Mouse (Mus musculus) 416B (cell line): ENCODE results near the gene Vgll4.

Experiments used
- DNase-seq: peaks from one replicate; pipeline ENCODE4 v3.0.0; 2011; ENCODE audit warnings: low read depth

Gene Vgll4

DNA sequence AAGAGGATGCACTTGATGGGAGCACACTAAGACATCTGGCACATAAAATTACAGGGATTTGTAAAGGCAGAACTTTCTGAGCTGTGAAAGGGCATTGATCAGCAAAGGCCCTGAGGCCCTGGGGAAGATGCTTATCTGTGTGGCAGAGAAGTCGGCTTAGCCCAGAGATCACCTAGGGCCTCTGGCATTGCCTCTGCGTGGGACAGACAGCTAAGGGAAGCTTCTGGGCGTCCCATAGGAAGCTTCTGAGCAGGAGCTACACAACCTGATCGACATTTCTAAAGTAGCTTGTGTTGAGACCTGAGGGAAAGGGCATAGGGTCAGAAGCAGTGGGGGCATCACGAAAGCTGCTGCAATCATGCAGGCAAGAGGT is 32.9 kb downstream of the Vgll4 start:
- DNase-seq, result no peak

DNA sequence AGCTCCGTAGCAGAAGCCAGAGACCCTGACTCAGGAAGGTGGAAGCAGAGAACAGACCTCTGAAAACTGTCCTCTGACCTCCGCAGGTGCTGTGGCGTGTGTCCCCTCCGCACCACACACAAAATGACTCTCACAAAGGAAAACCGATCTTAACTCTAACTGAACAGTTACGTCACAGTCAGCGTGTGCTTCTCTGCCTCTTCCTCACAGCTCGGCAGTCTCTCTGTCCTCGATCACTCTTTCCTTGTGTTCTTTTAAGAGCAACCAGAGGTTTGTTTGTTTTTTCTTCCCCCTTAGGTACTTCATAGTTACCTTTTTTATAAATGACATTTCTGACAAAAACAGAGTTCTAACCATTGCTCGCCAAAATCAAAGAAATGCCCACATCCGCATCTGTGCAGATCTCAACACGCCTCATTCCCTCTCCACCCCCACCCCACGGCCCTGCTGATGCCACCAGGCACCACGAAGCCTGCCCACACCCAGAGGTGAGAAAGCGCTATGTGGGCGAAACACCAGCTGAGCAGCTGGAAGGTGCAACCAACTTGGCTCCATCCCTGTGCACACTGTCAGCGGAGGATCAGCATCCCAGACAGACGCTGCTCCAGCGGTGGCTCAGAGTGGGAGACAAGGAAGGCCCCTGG is 33.4 kb downstream of the Vgll4 start:
- no peak for DNase-seq

DNA sequence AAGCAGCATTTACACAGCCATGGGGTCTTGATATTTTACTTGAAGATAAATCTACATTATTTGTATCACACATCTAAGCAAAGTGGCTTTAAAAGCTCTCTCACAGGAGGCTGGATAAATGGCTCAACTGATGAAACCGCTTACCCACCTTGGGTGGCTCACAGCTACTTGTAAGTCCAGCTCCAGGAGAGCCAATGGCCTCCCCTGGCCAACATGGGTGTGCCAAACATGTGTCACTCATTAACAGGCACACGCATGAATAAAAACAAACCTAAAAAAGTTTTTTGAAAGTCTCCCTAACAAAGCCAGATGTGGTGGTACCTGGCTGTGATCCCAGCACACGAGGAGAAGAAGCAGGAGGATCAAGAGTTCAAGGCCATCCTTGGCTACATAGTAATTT is 34.4 kb downstream of the Vgll4 start:
- DNase-seq, result no peak

DNA sequence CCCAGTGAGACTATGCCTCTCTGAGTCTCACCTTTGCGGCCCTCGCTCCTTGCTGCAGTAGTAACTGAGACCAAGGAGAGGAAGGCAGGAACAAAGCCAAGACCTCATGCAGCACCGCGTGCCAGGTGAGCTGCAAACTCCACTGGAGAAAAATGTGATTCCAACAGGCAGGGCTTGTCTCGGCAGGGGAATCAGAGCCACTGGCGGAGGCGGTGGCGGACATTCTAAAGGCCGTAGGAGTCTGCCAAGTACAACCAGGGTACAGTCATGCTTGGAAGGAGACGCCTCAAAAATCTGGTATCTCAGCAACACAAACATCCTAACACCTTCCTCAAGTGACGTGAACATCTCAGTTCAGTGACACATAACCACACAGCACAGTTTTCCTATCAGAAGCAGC is 35.7 kb downstream of the Vgll4 start:
- DNase-seq, result no peak

DNA sequence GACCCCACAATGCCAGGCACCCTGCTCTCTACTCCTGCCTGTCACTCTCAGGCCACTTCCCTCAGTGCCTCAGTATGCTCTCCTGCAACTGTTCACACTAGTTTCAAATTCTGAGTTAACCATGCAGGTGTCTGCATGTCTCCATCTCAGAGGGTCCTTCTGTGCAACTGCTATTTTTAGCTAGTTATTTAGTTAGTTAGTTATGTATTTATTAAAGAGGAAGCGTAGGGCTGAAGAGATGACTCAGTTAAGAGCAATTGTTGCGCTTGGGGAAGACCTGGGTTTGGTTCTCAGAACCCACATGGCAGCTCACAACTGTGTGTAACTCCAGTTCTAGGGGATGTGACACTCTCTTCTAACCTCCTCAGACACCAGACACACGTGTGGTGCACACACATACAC is 36.8 kb downstream of the Vgll4 start:
- no peak for DNase-seq

DNA sequence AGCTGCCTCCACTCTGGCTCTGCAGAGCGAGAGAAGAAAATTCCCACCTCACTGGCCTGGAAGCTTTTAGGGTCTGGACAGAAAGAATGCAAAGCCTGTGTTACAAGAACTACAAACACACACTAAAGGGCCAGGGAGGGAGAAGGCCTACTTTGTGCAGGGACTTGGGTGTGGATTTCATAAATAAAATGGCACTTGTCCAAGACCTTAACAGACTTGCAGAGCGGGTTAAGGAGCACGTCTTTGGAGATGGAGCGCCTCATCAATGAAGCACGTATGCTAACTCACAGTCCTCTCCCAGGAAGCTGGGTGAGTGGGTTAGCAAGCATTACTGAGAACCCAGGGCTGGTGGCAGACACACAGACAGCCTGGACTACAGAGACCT is 37.7 kb downstream of the Vgll4 start:
- DNase-seq, result no peak

DNA sequence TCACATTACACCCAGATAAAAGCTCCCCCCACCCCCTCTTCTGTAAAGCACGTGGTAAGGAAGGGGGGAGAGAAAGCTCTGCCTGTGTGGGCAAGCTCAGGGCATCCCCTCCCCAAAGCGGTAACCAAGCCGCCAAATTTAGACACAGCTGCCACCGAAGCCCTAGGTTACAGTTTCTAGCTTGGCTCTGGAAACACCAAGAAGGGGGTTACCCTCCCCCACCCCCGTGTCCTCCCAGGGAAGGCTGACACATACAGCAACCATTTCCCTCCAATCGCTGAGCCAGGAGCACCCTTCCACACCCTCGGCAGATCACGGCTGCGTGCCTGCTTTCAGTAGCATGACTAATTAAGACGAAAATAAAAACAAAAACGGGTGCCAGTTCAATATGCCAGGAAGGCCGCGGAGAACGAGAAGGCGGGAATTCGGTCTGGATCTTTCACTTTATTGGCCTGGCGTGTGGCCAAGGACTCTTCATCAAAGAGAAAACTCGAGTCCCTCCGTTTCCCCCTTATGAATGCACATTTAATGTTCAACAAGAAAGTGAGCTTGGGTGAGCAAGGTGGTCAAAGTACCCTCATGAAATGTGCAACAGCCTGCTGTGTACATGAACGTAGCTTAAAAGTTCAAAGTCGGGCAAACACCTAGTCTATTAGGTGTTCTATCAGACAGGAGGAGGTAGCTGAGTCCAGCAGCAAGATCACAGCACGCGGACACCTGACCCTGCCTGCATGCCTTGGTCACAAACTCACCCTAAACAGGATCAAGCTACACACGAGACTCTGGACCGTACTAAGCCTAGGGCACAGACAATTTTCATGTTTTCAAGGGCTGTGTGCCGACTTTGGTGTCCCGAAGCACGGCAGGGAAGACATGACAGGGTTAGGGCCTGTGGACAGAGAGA is 38.3 kb downstream of the Vgll4 start:
- no peak for DNase-seq

DNA sequence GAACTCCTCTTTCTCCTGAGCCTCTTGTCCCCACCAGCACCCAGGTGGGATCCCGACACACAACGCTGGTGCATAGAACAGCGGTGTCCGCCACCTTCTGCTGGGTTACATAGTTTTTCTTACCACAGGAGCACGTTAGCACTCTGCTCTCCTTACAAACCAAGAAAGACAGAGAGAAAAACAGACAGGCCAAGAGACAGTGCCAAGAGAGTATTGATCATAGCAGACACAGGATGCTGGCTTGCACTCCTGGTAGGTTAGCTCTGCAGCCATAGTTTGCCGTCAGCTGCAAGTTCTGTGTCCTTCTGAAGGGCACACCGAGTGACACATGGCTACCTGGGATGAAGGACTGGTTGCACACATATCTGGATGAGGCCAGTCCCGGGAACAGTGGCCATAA is 39.1 kb downstream of the Vgll4 start:
- no peak for DNase-seq

DNA sequence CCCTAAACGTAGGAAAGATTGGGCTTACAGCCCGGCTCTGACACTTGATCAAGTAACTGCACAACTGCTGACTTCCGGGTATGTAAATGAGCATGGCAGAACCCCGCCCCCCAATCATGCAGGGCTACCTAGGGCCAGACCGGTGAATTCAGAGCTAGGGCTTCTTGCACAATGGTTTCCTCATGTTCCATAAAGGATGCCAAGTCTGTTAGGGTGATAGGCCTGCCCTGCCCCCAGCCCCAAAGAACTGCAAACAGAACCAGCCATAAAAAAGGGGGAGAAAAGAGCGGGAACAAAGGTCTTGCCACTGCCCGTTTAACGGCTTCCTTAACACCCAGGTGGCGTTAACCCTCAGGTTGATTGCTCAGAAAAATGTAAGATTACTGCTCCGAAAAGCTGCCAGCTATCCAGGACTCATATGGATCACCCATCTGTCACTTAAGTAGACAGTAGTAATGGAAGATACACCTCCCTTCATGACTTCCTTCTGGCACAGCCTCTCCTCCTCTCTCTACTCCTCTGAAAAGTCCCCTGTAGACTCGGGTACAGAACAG is 39.7 kb downstream of the Vgll4 start:
- DNase-seq, result peak; percentile 78

DNA sequence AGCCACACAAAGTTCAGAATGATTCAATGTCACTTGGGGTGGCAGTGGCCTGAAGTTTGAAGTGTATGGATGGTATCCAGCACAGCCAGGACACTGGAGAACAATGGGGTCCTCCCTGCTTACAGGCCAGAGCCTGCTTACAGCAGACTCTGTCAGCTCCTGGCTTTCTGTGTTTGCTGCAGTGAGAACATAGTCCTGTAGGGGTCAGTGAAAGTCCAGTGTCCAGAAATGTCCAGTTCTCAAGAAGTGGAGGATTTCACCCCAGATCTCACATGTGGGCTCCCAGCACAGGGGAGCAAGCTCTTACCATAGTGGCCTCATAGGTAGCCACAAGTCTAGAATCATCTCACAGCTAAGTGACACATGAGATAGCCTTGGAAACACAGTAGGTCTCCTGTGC is 40.4 kb downstream of the Vgll4 start:
- DNase-seq, result peak; percentile 82

DNA sequence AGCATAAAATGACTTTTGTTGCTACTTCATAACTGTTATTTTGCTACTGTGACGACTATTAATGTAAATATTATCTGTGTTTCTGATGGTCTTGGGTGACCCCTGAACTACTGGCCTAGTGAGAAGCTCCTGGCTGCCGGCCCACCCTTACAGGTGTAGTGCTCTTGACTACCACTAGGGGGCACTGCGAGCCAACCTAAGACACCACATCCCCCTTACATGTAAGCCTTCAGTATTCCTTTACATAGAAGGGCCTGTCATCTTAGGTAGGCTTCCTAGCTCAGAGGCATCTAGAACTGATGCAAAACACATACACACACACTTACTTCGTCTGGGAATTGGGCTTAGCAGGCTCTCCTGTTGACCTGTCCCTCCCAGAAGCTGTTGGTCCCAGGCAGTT is 41.3 kb downstream of the Vgll4 start:
- DNase-seq, result peak; percentile 85

DNA sequence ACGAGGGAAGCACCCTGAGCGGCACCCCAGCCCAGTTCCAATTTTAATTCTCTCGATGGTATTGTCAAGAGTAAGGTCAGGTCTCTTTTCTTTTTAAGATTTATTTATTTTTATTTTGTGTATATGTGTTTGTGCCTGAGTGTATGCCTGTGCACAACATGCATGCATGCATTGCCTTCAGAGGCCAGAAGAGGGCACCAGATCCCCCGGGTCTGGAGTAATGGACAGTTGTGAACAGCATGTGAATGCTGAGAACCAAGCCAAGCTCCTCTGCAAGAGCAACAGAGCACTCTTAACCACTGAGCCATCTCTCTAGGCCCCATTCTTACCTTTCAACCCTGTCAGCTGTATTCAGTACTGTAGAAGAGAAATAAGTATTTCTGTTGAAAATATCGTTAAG is 42.4 kb downstream of the Vgll4 start:
- DNase-seq, result peak; percentile 24

DNA sequence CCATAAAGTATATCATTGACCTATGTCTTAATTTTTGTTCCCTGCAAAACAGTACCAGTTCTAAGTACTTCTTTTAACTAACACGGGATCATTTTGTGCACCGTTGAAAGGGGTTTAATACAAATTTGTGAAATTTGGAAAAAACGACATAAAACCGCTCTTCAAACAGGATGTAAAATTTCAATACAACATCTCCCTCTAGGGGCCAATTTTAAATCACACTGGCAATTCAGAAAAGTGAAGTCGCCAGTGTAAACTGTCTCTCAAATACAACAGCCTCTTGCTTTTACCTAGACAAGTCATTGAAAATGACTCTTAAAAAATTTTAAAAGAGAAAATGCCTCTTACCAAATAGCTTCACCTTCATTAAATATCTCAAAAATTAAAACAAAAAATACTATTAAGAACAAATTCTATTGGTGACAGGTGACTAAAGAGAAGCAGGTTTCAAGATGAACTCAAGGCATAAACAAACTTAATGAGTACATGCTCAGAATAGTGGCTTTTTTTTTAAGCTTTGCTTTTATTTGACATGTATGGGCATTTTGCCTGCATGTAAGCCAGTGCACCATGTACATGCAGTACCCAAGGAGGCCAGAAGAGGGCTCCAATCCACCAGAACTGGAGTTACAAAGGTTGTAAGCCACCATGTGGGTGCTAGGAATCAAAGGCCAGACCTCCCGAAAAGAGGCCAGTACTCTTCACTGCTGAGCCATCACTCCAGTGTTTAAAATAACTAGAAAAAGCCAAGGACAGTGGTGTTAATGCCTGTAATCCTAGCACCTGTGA is 43.2 kb downstream of the Vgll4 start:
- peak; percentile 84 for DNase-seq

DNA sequence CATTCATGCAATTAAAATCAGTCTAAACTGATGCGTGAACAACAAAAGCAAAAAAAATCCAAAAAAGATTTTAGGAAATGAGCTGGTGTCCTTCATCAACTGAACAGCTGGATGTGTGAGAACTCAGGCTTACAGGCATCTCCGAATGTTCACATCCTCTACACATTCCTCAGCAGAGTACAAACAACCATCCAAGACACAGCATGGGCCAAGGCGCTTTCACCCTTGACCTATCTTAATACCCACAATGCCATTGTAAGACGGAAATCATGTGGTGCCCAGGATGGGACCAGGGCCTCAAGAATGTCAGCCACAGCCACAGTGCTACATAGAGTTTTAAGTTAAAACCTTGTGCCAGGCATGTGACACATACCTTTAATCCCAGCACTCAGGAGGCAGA is 44.6 kb downstream of the Vgll4 start:
- DNase-seq, result no peak

DNA sequence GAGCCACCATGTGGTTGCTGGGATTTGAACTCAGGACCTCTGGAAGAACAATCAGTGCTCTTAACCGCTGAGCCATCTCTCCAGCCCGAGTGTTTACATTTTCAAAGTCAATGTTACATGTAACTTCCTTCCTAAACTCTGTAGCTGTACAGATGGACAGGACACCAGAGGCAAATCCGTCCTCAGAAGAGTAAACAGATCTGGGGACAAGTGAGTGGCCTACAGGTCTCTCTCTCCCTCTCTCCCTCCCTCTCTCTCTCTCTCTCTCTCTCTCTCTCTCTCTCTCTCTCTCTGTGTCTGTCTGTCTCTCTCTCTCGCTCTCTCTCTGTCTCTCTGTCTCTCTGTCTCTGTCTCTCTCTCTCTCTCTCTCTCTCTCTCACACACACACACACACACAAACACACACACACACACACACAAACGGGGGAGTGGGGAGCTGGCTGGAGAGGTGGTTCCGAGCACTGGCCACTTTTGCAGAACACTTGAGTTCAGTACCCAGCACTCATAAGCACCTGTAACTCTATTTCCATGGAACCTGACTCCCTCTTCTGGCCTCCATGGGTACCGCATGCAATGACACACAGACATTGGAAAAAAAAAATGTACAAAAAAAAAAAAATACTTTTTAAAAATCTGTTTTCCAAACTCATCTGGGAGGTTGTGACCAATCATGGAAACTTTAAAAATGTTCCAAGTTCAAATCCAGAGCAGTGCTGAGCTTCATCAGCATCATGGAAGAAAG is 47.3 kb downstream of the Vgll4 start:
- DNase-seq, result peak; percentile 82

DNA sequence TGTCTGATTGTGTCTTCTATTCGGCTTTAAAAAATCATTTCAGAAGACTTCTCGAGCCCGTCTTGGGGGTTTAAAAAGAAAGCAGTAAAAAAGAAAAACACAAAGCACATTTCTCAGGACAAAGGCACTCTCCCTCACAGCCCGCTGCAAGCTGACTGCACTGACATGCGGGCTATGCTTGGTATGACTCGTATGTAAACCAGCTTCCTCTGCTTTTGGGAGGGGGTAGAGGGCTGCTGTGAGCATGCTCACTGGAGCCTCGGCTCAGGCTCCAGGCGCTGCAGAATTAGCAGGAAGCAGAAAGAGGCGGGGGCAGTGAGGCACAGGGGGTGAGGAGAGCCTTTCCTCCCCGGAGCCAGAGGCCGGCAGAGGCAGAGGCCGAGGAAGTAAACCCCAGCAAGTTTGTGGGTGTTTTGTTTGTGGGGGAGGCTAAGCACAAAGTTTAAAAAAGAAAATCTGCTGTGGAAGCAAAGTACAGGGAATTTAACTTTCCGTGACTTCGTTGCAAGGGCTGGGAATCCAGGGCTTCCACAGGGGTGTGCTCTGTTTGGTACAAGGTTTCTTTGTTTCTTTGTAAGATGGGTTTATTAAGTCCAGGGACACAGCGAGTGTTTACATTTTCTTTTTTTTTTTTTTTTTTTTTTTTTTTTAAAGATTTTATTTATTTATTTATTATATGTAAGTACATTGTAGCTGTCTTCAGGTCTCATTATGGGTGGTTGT is 48.0 kb downstream of the Vgll4 start:
- DNase-seq, result peak; percentile 97

DNA sequence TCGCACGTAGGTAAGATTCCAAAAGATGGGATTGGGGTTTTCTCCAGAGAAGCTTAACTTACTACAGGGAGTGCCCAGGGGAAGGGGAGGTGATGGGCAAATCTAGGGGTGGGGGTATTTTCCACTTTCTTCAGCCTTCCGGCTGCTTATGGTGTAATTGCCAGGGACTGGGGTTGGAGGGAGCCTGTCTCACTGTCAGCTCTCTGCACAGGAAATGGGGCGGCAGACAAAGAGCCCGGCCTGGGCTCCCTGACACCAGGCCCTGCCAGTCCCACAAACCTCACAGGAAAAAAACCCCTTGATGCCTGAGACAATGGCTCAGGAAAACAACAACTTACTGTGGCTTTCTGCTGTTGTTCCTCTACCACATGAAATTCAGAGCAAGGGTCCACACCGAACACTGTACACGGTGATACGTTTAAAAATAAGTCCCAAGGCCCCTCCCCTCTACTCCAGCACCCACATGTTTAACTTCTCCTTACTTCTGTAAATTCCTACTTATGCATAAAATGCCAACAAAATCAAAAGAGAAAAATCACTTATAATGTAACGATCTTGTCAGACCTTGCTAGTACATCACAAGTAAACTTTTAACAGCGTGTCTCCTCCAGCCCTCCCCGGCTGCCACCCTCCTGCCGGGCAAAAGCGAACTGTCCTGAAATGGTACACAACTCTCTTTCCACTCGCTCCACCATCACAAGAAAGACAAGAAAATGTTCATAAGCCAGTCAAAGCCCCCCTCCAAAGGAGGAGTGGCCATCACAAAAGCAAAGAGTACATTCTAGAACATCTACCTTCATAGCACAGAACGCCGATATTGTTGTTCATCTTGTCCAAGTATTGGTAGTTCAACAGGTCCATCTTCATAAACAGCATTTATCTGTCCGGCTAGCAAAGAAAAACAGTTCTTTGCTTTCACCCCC is 49.0 kb downstream of the Vgll4 start:
- peak; percentile 76 for DNase-seq

DNA sequence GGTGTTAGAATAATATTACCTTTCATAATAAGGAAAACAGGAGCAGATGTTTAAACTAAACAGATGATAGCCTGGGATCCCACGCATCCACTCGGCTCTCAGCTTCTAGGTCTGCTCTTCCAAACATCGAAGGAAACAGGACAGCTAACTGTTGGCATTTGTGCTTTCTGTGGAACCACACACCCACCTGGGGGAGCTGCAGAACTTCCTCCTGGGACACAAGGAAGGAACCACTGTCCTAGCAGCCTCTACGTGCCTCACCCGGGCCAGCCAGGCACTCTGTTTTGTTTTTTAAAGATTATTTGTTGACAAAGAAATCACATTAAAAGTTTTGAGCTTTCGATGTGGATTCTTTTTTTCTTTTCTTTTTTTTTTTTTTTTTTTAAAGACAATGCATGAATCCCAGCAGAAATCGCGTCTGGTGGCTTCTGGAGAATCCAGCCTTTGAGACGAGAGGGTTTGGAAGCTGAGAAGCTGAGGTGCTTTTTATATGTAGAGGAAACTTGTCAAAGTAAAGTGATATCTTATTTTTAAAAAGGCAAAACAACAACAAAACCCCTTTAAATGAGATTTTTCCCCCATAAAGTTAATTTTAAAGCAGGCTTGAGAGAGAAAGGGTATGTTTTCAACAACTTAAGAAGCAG is 50.0 kb downstream of the Vgll4 start:
- peak; percentile 49 for DNase-seq

DNA sequence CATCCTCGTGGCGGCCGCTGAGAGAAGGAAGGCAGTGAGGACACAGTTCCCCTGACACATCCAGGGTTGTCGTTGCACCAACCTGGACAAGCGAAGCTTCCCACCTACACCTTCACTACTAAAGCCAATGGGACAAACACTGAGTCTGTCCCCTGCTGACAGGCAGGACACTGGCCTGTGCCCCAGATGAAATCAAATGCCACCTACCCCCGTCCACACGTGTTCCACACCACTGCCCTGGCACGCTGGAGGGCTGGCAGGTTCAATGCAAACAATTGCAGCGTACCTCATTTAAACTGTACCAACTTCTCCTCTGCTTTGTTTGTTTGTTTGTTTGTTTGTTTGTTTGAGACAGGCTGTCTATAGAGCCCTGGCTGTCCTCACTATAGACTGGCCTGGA is 50.8 kb downstream of the Vgll4 start:
- no peak for DNase-seq
